Mouse (Mus musculus) Patski (cell line): ENCODE data around the gene Jaml. TPM values are rescaled to one million over a fixed set of nuclear protein-coding genes. Genes with fewer than 3 reads are reported as not detected.

Source experiments
- ATAC-seq: fragments of 100-300 bp; one replicate; pipeline ENCODE4 v1.8.0; 2021
- CTCF ChIA-PET: fragments of 350-600 bp; sonication (Branson Sonifier 250); formaldehyde crosslinking; loops from one replicate; lab custom pipeline; 2022; ENCODE audit warnings: inconsistent platforms; lab: Charles Lee
- POLR2A ChIA-PET: fragments of 350-600 bp; sonication (Branson Sonifier 250); formaldehyde crosslinking; loops from one replicate; lab custom pipeline; 2022; ENCODE audit warnings: antibody characterized with exemption, inconsistent platforms; lab: Charles Lee
- DNase-seq: peaks from one replicate; pipeline ENCODE4 v3.0.0-alpha.2; 2011; ENCODE audit warnings: low read depth, low spot score
- H3K27me3 ChIP-seq: fragments of 371-371 bp; one replicate; pipeline ENCODE4 v1.5.1; 2021
- CTCF ChIP-seq: fragments of 100-300 bp; IDR thresholded peaks from one replicate; pipeline ENCODE4 v1.5.1; 2021
- in situ Hi-C: fragments of 300-500 bp; cut with MboI; formaldehyde crosslinking; loops from 3 replicates; pipeline ENCODE4 v1.11.1; 2018; ENCODE audit warnings: low pct_unique_long_range_greater_than_20kb, mixed read lengths
- polyA plus RNA-seq: library from polyadenylated mRNA; unstranded; gene quantifications from one replicate; pipeline ENCODE4 v1.2.3, GENCODE M21; 2021

Jaml gene
- polyA plus RNA-seq, 1 experiment from 2014 or later, result not detected

GRCm38 (mm10) chr9:45077859-45078258 lies 1.1 kb upstream of the Jaml start:
- ChIA-PET POLR2A (no interaction called here), CTCF (no interaction called here)
- no peak for TF ChIP-seq CTCF
- DNase-seq (no peak), ATAC-seq (no peak)
- H3K27me3 ChIP-seq, result peaks cover 15% of the 10 kb centered on the region
- in situ Hi-C loops, result no loop called here

- TF ChIP-seq CTCF, result no peak
- DNase-seq (no peak), ATAC-seq (no peak)
- CTCF ChIA-PET, result no interaction called here
- POLR2A ChIA-PET, result no interaction called here
- H3K27me3 ChIP-seq, result peaks cover 41% of the 10 kb centered on the region
- in situ Hi-C loops, result no loop called here
Measured at GRCm38 (mm10) chr9:45083132-45083531, 4.1 kb downstream of the Jaml start.

GRCm38 (mm10) chr9:45084556-45084955 lies 5.6 kb downstream of the Jaml start:
- H3K27me3 ChIP-seq, result peaks cover 41% of the 10 kb centered on the region
- DNase-seq, result no peak
- in situ Hi-C loops, result no loop called here
- ChIA-PET CTCF (no interaction called here), POLR2A (no interaction called here)
- ATAC-seq, result no peak
- no peak for TF ChIP-seq CTCF

- no peak for ATAC-seq
- in situ Hi-C loops, result no loop called here
- DNase-seq, result no peak
- H3K27me3 ChIP-seq, result peaks cover 46% of the 10 kb centered on the region
- no peak for TF ChIP-seq CTCF
- ChIA-PET POLR2A (no interaction called here), CTCF (no interaction called here)
Measured at GRCm38 (mm10) chr9:45085741-45086690, 7.0 kb downstream of the Jaml start.

- TF ChIP-seq CTCF, result no peak
- ChIA-PET CTCF (no interaction called here), POLR2A (no interaction called here)
- no peak for DNase-seq
- peaks cover 34% of the 10 kb centered on the region for H3K27me3 ChIP-seq
- in situ Hi-C loops, result no loop called here
- ATAC-seq, result no peak
Measured at GRCm38 (mm10) chr9:45088040-45088439, 9.1 kb downstream of the Jaml start.

GRCm38 (mm10) chr9:45090811-45091210 lies 11.8 kb downstream of the Jaml start:
- no peak for ATAC-seq
- no peak for DNase-seq
- H3K27me3 ChIP-seq, result peaks cover 32% of the 10 kb centered on the region
- ChIA-PET CTCF (no interaction called here), POLR2A (no interaction called here)
- no peak for TF ChIP-seq CTCF
- in situ Hi-C loops, result no loop called here

- no peak for DNase-seq
- CTCF ChIA-PET, result no interaction called here
- peaks cover 30% of the 10 kb centered on the region for H3K27me3 ChIP-seq
Measured at GRCm38 (mm10) chr9:45092641-45093040, 13.7 kb downstream of the Jaml start.

GRCm38 (mm10) chr9:45095149-45095937 lies 16.4 kb downstream of the Jaml start:
- no peak for ATAC-seq
- in situ Hi-C loops, result no loop called here
- peaks cover 30% of the 10 kb centered on the region for H3K27me3 ChIP-seq
- POLR2A ChIA-PET, result no interaction called here
- TF ChIP-seq CTCF, result no peak
- no peak for DNase-seq
- CTCF ChIA-PET, result no interaction called here

More at GRCm38 (mm10) chr9:45092641-45093040, 13.7 kb downstream of the Jaml start:
- in situ Hi-C loops, result no loop called here
- no peak for ATAC-seq
- POLR2A ChIA-PET, result no interaction called here
- no peak for TF ChIP-seq CTCF

- ATAC-seq (no peak), DNase-seq (no peak)
- peaks cover 20% of the 10 kb centered on the region for H3K27me3 ChIP-seq
- in situ Hi-C loops, result no loop called here
- ChIA-PET CTCF (no interaction called here), POLR2A (no interaction called here)
- no peak for TF ChIP-seq CTCF
Measured at GRCm38 (mm10) chr9:45097877-45098276, 18.9 kb downstream of the Jaml start.

- no peak for TF ChIP-seq CTCF
- DNase-seq (no peak), ATAC-seq (no peak)
- in situ Hi-C loops, result no loop called here
- ChIA-PET CTCF (no interaction called here), POLR2A (no interaction called here)
- H3K27me3 ChIP-seq, result peaks cover 20% of the 10 kb centered on the region
Measured at GRCm38 (mm10) chr9:45098426-45098825, 19.4 kb downstream of the Jaml start.

- in situ Hi-C loops, result no loop called here
Measured at GRCm38 (mm10) chr9:45102528-45102927, 23.5 kb downstream of the Jaml start.

More at GRCm38 (mm10) chr9:45102528-45102927, 23.5 kb downstream of the Jaml start:
- ChIA-PET CTCF (no interaction called here), POLR2A (no interaction called here)
- H3K27me3 ChIP-seq, result peaks cover 5% of the 10 kb centered on the region
- ATAC-seq, result no peak
- no peak for DNase-seq
- no peak for TF ChIP-seq CTCF
